In the genomic region with DNA sequence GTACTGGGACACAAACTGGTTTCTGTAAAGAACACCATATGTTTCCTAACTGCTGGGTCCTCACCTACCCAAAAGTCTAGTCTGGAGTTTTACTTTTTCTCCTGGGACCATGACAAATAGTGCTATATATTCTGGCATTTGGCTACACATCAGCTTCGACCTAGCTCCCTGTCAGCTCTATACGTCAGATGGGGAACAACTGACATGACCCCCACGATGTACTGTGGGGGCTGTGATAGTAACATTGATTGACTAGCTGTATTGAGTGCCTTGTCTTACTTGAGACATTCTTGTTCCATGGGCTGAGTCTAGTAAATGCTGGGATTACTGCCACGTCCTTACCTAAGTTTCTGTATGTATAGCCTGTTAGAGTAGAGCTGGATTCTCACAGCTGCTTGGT, we compare ENCODE assay signal across 7 mouse cellular contexts. TPM values are rescaled to one million over a fixed set of nuclear protein-coding genes. Genes with fewer than 3 reads are reported as not detected.
A peak's percentile ranks its signal among the peaks of the same experiment; 100 is the strongest.
DNase-seq lines count a peak whose midpoint lies in the region; ATAC-seq lines count a peak whose summit lies in the region.

No protein-coding gene starts in this region.

- peaks cover 72% of the 10 kb centered on the region for H3K4me1 ChIP-seq in lung, embryonic 15.5 days
- H3K4me1 ChIP-seq in embryonic facial prominence, embryonic 14.5 days (ENCODE audit: control insufficient read depth, insufficient read depth, low read length), result peaks cover 3% of the 10 kb centered on the region; the same call in 1 of the 2 replicates
- H3K4me1 ChIP-seq in intestine, embryonic 14.5 days (replicated peaks; ENCODE audit: control insufficient read depth, insufficient read depth, low read length), result peaks cover 48% of the 10 kb centered on the region
- H3K4me1 ChIP-seq in neural tube, embryonic 14.5 days (ENCODE audit: control insufficient read depth, insufficient read depth, low read length), result peaks cover 17% of the 10 kb centered on the region

- no peak overlapping the region for H3K4me3 ChIP-seq in lung, embryonic 15.5 days
- H3K4me3 ChIP-seq in embryonic facial prominence, embryonic 14.5 days (ENCODE audit: low read depth, low read length), result 0 out of 2 replicates have a peak overlapping the region, but pooled peaks have one; percentile 3
- H3K4me3 ChIP-seq in intestine, embryonic 14.5 days (ENCODE audit: low read depth, low read length), result no peak overlapping the region
- H3K4me3 ChIP-seq in neural tube, embryonic 14.5 days (ENCODE audit: low read depth, low read length), result no peak overlapping the region

- WGBS in lung, embryonic 15.5 days, result 22% methylated on average over 4 of the region's 4 CpGs
- WGBS in embryonic facial prominence, embryonic 14.5 days, result 45% methylated on average over 4 of the region's 4 CpGs
- 29% methylated on average over 4 of the region's 4 CpGs for WGBS in intestine, embryonic 14.5 days
- WGBS in neural tube, embryonic 14.5 days, result 61% methylated on average over 4 of the region's 4 CpGs

- peaks cover 32% of the 10 kb centered on the region for H3K36me3 ChIP-seq in lung, embryonic 15.5 days
- H3K36me3 ChIP-seq in embryonic facial prominence, embryonic 14.5 days (ENCODE audit: control insufficient read depth, insufficient read depth, low read length), result peaks cover 48% of the 10 kb centered on the region
- peaks cover 27% of the 10 kb centered on the region for H3K36me3 ChIP-seq in intestine, embryonic 14.5 days (ENCODE audit: control insufficient read depth, insufficient read depth, low read length)
- peaks cover 12% of the 10 kb centered on the region; the same call in 1 of the 2 replicates for H3K36me3 ChIP-seq in neural tube, embryonic 14.5 days (ENCODE audit: control insufficient read depth, insufficient read depth, low read length)

- no peak for ATAC-seq in lung, embryonic 15.5 days (ENCODE audit: borderline replicate concordance, extremely low read depth, low FRiP score, low TSS enrichment)
- peak; percentile 21; the same call in 1 of the 2 replicates for ATAC-seq in embryonic facial prominence, embryonic 14.5 days (ENCODE audit: low read depth)
- no peak for ATAC-seq in intestine, embryonic 14.5 days (replicated peaks; ENCODE audit: low FRiP score, low TSS enrichment, low read depth)
- ATAC-seq in neural tube, embryonic 14.5 days (ENCODE audit: low read depth), result 0 out of 2 replicates have a peak, but pooled peaks have one; percentile 26
- ATAC-seq in erythroblast, adult 5-6 weeks (replicated peaks; ENCODE audit: low FRiP score, poor library complexity, severe bottlenecking), result no peak

- H3K9me3 ChIP-seq in lung, embryonic 15.5 days, result no peaks in the 10 kb centered on the region
- no peaks in the 10 kb centered on the region for H3K9me3 ChIP-seq in embryonic facial prominence, embryonic 14.5 days (ENCODE audit: control insufficient read depth, low read length)
- no peaks in the 10 kb centered on the region for H3K9me3 ChIP-seq in intestine, embryonic 14.5 days (ENCODE audit: control insufficient read depth, low read length)
- H3K9me3 ChIP-seq in neural tube, embryonic 14.5 days (ENCODE audit: control insufficient read depth, low read length), result no peaks in the 10 kb centered on the region

- H3K4me2 ChIP-seq in lung, embryonic 15.5 days, result peak overlapping the region; percentile 15
- H3K4me2 ChIP-seq in embryonic facial prominence, embryonic 14.5 days (ENCODE audit: low read depth, low read length), result 0 out of 2 replicates have a peak overlapping the region, but pooled peaks have one; percentile 11
- H3K4me2 ChIP-seq in intestine, embryonic 14.5 days (ENCODE audit: low read length), result peak overlapping the region; percentile 9; the same call in 1 of the 2 replicates
- no peak overlapping the region for H3K4me2 ChIP-seq in neural tube, embryonic 14.5 days (ENCODE audit: low read depth, low read length)

- no peak for DNase-seq in lung, postnatal 10 days
- DNase-seq in embryonic facial prominence, embryonic 14.5 days (ENCODE audit: low spot score), result no peak
- DNase-seq in intestine, embryonic 14.5 days (ENCODE audit: low spot score), result no peak
- no peak for DNase-seq in gastrocnemius, postnatal 4 days (ENCODE audit: low spot score in 2 of 2)

- H3K27me3 ChIP-seq in lung, embryonic 15.5 days, result no peaks in the 10 kb centered on the region
- H3K27me3 ChIP-seq in embryonic facial prominence, embryonic 14.5 days (replicated peaks; ENCODE audit: control insufficient read depth, insufficient read depth, low read length), result no peaks in the 10 kb centered on the region
- no peaks in the 10 kb centered on the region for H3K27me3 ChIP-seq in intestine, embryonic 14.5 days (replicated peaks; ENCODE audit: control insufficient read depth, insufficient read depth, low read length)
- no peaks in the 10 kb centered on the region for H3K27me3 ChIP-seq in neural tube, embryonic 14.5 days (ENCODE audit: control insufficient read depth, insufficient read depth, low read length)

- peak overlapping the region; percentile 94 for H3K27ac ChIP-seq in lung, embryonic 15.5 days
- H3K27ac ChIP-seq in embryonic facial prominence, embryonic 14.5 days (replicated peaks; ENCODE audit: low read depth, low read length), result peak overlapping the region; percentile 84
- H3K27ac ChIP-seq in intestine, embryonic 14.5 days (ENCODE audit: low read depth), result peak overlapping the region; percentile 80
- peak overlapping the region; percentile 40 for H3K27ac ChIP-seq in neural tube, embryonic 14.5 days (ENCODE audit: low read depth, low read length)

- H3K9ac ChIP-seq in lung, embryonic 15.5 days, result peak overlapping the region; percentile 16; the same call in 1 of the 2 replicates
- H3K9ac ChIP-seq in embryonic facial prominence, embryonic 14.5 days (ENCODE audit: low read depth, low read length), result peak overlapping the region; percentile 23; the same call in 1 of the 2 replicates
- no peak overlapping the region for H3K9ac ChIP-seq in intestine, embryonic 14.5 days (ENCODE audit: low read length)
- H3K9ac ChIP-seq in neural tube, embryonic 14.5 days (replicated peaks; ENCODE audit: low read depth, low read length), result no peak overlapping the region

RNA-seq across cellular contexts. Expression of a gene that starts 8.9 kb away (rescaled TPM):
- 64.5 and 65.2 TPM in 2 replicates for polyA plus RNA-seq in lung, embryonic 15.5 days (2015; fragmentation: Nextera tagmentation; extraction: Ambion mirVana)
- 62.0 and 65.8 TPM in 2 replicates for polyA plus RNA-seq in embryonic facial prominence, embryonic 14.5 days (2014; fragmentation: Nextera tagmentation; extraction: Ambion mirVana)
- polyA plus RNA-seq in intestine, embryonic 14.5 days (2014; fragmentation: Nextera tagmentation; extraction: Ambion mirVana), result 49.8 and 57.5 TPM in 2 replicates
- 49.0 and 65.6 TPM in 2 replicates for polyA plus RNA-seq in neural tube, embryonic 14.5 days (2014; fragmentation: Nextera tagmentation; extraction: Ambion mirVana)
- 83.2 and 113 TPM in 2 replicates for total RNA-seq in erythroblast, adult 5-6 weeks (2015; ENCODE audit: low replicate concordance)
- total RNA-seq in erythroblast, adult 5-6 weeks (2017; ENCODE audit: low replicate concordance), result 70.6 and 76.3 TPM in 2 replicates
- 100 to 1,000 TPM in 1 of 2 experiments, 10 to 100 TPM in 1; 90.6 to 107 TPM for total RNA-seq in gastrocnemius, postnatal 4 days (2021)

RNA-seq across cellular contexts. Expression of a gene that starts 20.2 kb away (rescaled TPM):
- 3.1 and 5.7 TPM in 2 replicates for polyA plus RNA-seq in lung, embryonic 15.5 days (2015; fragmentation: Nextera tagmentation; extraction: Ambion mirVana)
- polyA plus RNA-seq in embryonic facial prominence, embryonic 14.5 days (2014; fragmentation: Nextera tagmentation; extraction: Ambion mirVana), result 2.8 and 3.8 TPM in 2 replicates
- 1.2 and 2.6 TPM in 2 replicates for polyA plus RNA-seq in intestine, embryonic 14.5 days (2014; fragmentation: Nextera tagmentation; extraction: Ambion mirVana)
- 0.88 and 1.1 TPM in 2 replicates for polyA plus RNA-seq in neural tube, embryonic 14.5 days (2014; fragmentation: Nextera tagmentation; extraction: Ambion mirVana)
- not detected in 2 replicates for total RNA-seq in erythroblast, adult 5-6 weeks (2015; ENCODE audit: low replicate concordance)
- not detected in 2 replicates for total RNA-seq in erythroblast, adult 5-6 weeks (2017; ENCODE audit: low replicate concordance)
- 10 to 100 TPM; 28.2 to 36.2 TPM for total RNA-seq in gastrocnemius, postnatal 4 days (2021)

RNA-seq across cellular contexts. Expression of a gene that starts 42.7 kb away (rescaled TPM):
- 65.3 and 69.2 TPM in 2 replicates for polyA plus RNA-seq in lung, embryonic 15.5 days (2015; fragmentation: Nextera tagmentation; extraction: Ambion mirVana)
- 59.8 and 66.9 TPM in 2 replicates for polyA plus RNA-seq in embryonic facial prominence, embryonic 14.5 days (2014; fragmentation: Nextera tagmentation; extraction: Ambion mirVana)
- 71.8 and 75.6 TPM in 2 replicates for polyA plus RNA-seq in intestine, embryonic 14.5 days (2014; fragmentation: Nextera tagmentation; extraction: Ambion mirVana)
- polyA plus RNA-seq in neural tube, embryonic 14.5 days (2014; fragmentation: Nextera tagmentation; extraction: Ambion mirVana), result 94.2 and 101 TPM in 2 replicates
- 30.9 and 34.1 TPM in 2 replicates for total RNA-seq in erythroblast, adult 5-6 weeks (2015; ENCODE audit: low replicate concordance)
- 52.8 and 58.1 TPM in 2 replicates for total RNA-seq in erythroblast, adult 5-6 weeks (2017; ENCODE audit: low replicate concordance)
- total RNA-seq in gastrocnemius, postnatal 4 days (2021), result 10 to 100 TPM; 74.3 to 79.9 TPM

Comparison
In these comparisons a context has a peak if more than half of its experiments do, and no peak if none do; other contexts are left out.
1. ATAC-seq: peak in embryonic facial prominence, embryonic 14.5 days (single experiment) and neural tube, embryonic 14.5 days (single experiment); none in lung, embryonic 15.5 days (single experiment), intestine, embryonic 14.5 days (single experiment) and erythroblast, adult 5-6 weeks (single experiment).
2. H3K27ac ChIP-seq: peak in every context shown above with its lines; median percentile 94 in lung, embryonic 15.5 days; 84 in embryonic facial prominence, embryonic 14.5 days; 80 in intestine, embryonic 14.5 days; 40 in neural tube, embryonic 14.5 days.
3. H3K9ac ChIP-seq: peak in lung, embryonic 15.5 days (single experiment) and embryonic facial prominence, embryonic 14.5 days (single experiment); none in intestine, embryonic 14.5 days (single experiment) and neural tube, embryonic 14.5 days (single experiment).